Mouse (Mus musculus): ENCODE data around the gene Ranbp17. TPM values are rescaled to one million over a fixed set of nuclear protein-coding genes. Genes with fewer than 3 reads are reported as not detected.
A peak's percentile ranks its signal among the peaks of the same experiment; 100 is the strongest.

Ranbp17 gene
- polyA plus RNA-seq, 2 experiments, result 1.7 to 3.3 TPM

- peak in 1 of 3 experiments; percentile 9 for DNase-seq (ENCODE audit: low read depth in 3 of 3, low spot score in 3 of 3)
- H3K9ac ChIP-seq (replicated peaks), result no peak within 1 kb of the TSS
- H3K4me1 ChIP-seq (replicated peaks; ENCODE audit: control insufficient read depth in 2 of 2, insufficient read depth in 2 of 2, low read length in 1 of 2), result no peaks in the 10 kb centered on the region
- under 1% methylated on average over 80 of the region's 81 CpGs for WGBS (ENCODE audit: insufficient replicate concordance)
- TF ChIP-seq CTCF (IDR thresholded peaks at IDR 0.05; ENCODE audit: low read depth), result no peak
- no peak for TF ChIP-seq EP300 (IDR thresholded peaks at IDR 0.05; ENCODE audit: low read depth)
- H3K27ac ChIP-seq, result no peak within 1 kb of the TSS
- no peaks in the 10 kb centered on the region for H3K9me3 ChIP-seq (ENCODE audit: control insufficient read depth, low read length)
- no peak for ATAC-seq (ENCODE audit: insufficient read depth)
- no peaks in the 10 kb centered on the region for H3K36me3 ChIP-seq (replicated peaks; ENCODE audit: control insufficient read depth, insufficient read depth, low read depth)
- peaks cover 82% of the 10 kb centered on the region for H3K27me3 ChIP-seq (ENCODE audit: control insufficient read depth, insufficient read depth, low read length)
- H3K4me3 ChIP-seq (ENCODE audit: insufficient read depth in 1 of 2, low read depth in 2 of 2, low read length in 2 of 2), result peak within 1 kb of the TSS in 1 of 2 experiments; percentile 16; a peak in 2 of 4 replicates
- peak within 1 kb of the TSS; percentile 26 for H3K4me2 ChIP-seq (ENCODE audit: low read depth)
These were observed 309.9 kb downstream of the Ranbp17 start, which contains the start of gene Tlx3 for GRCm38 (mm10) chr11:33203383-33204328. Tlx3 (minus strand) TSS chr11:33203589.

GRCm38 (mm10) chr11:33202972-33203371 is 310.6 kb downstream of the Ranbp17 start:
- H3K4me3 ChIP-seq (ENCODE audit: insufficient read depth in 1 of 2, low read depth in 2 of 2, low read length in 2 of 2), result peak overlapping the region in 1 of 2 experiments; percentile 16; a peak in 2 of 4 replicates
- ATAC-seq (ENCODE audit: insufficient read depth), result no peak
- no peaks in the 10 kb centered on the region for H3K36me3 ChIP-seq (replicated peaks; ENCODE audit: control insufficient read depth, insufficient read depth, low read depth)
- TF ChIP-seq EP300 (IDR thresholded peaks at IDR 0.05; ENCODE audit: low read depth), result no peak
- no peak for TF ChIP-seq CTCF (IDR thresholded peaks at IDR 0.05; ENCODE audit: low read depth)
- no peaks in the 10 kb centered on the region for H3K4me1 ChIP-seq (replicated peaks; ENCODE audit: control insufficient read depth in 2 of 2, insufficient read depth in 2 of 2, low read length in 1 of 2)
- peak overlapping the region; percentile 22; the same call in 1 of the 2 replicates for H3K4me2 ChIP-seq (ENCODE audit: low read depth)
- 2% methylated on average over 47 of the region's 47 CpGs for WGBS (ENCODE audit: insufficient replicate concordance)
- H3K9ac ChIP-seq (replicated peaks), result no peak overlapping the region
- H3K9me3 ChIP-seq (ENCODE audit: control insufficient read depth, low read length), result no peaks in the 10 kb centered on the region
- no peak for DNase-seq (ENCODE audit: low read depth in 3 of 3, low spot score in 3 of 3)
- no peak overlapping the region for H3K27ac ChIP-seq
- peaks cover 89% of the 10 kb centered on the region for H3K27me3 ChIP-seq (ENCODE audit: control insufficient read depth, insufficient read depth, low read length)

DNA sequence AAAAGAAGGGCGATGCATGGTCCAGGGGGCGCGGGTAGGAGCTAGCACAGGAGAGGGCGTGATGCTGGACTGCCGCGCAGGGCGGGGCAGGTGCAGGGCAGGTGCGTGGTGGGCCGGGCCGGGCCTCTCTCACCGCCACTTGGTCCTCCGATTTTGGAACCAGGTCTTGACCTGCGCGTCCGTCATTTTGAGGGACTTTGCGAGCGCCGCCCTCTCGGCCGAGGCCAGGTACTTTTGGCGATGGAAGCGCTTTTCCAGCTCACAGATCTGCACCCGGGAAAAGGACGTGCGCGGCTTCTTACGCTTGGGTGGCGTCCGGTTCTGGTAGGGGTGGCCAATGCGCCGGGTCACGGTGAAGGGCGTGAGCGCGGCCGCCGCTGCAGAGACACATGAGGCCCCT is 311.2 kb downstream of the Ranbp17 start:
- no peak for DNase-seq (ENCODE audit: low read depth in 3 of 3, low spot score in 3 of 3)

DNA sequence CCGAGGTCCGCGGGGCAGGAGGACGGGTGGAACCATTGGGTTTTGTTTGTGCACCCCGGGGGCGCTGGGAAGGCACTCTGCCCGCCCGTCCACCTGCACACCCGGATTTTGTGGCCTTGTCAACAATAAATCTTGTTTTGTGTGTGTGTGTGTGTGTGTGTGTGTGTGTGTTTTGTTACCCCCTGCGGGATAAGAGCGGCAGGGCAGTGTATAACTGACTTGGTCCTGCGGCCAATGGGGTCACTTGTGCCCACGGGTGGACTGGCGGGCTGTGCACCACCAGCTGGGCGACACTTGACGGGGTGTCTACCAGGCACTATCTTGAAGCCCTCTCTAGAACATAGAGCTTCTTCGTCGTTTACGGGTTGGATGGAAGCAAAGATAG is 311.9 kb downstream of the Ranbp17 start:
- H3K4me2 ChIP-seq (ENCODE audit: low read depth), result no peak overlapping the region
- H3K9me3 ChIP-seq (ENCODE audit: control insufficient read depth, low read length), result no peaks in the 10 kb centered on the region
- H3K4me1 ChIP-seq (replicated peaks; ENCODE audit: control insufficient read depth in 2 of 2, insufficient read depth in 2 of 2, low read length in 1 of 2), result no peaks in the 10 kb centered on the region
- no peak overlapping the region for H3K4me3 ChIP-seq (ENCODE audit: insufficient read depth in 1 of 2, low read depth in 2 of 2, low read length in 2 of 2)
- H3K36me3 ChIP-seq (replicated peaks; ENCODE audit: control insufficient read depth, insufficient read depth, low read depth), result no peaks in the 10 kb centered on the region
- H3K27ac ChIP-seq, result no peak overlapping the region
- TF ChIP-seq EP300 (IDR thresholded peaks at IDR 0.05; ENCODE audit: low read depth), result no peak
- TF ChIP-seq CTCF (IDR thresholded peaks at IDR 0.05; ENCODE audit: low read depth), result no peak
- no peak for ATAC-seq (ENCODE audit: insufficient read depth)
- WGBS (ENCODE audit: insufficient replicate concordance), result 3% methylated on average over 19 of the region's 19 CpGs
- DNase-seq (ENCODE audit: low read depth in 3 of 3, low spot score in 3 of 3), result no peak
- H3K27me3 ChIP-seq (ENCODE audit: control insufficient read depth, insufficient read depth, low read length), result peaks cover 98% of the 10 kb centered on the region
- H3K9ac ChIP-seq (replicated peaks), result no peak overlapping the region

More for the DNA sequence above, 311.2 kb downstream of the Ranbp17 start:
- Histone ChIP-seq H3K27ac (no peak overlapping the region), H3K9ac (replicated peaks) (no peak overlapping the region), H3K4me3 (ENCODE audit: insufficient read depth in 1 of 2, low read depth in 2 of 2, low read length in 2 of 2) (no peak overlapping the region), H3K9me3 (ENCODE audit: control insufficient read depth, low read length) (no peaks in the 10 kb centered on the region), H3K4me2 (ENCODE audit: low read depth) (no peak overlapping the region), H3K36me3 (replicated peaks; ENCODE audit: control insufficient read depth, insufficient read depth, low read depth) (no peaks in the 10 kb centered on the region), H3K27me3 (ENCODE audit: control insufficient read depth, insufficient read depth, low read length) (peaks cover 96% of the 10 kb centered on the region), H3K4me1 (replicated peaks; ENCODE audit: control insufficient read depth in 2 of 2, insufficient read depth in 2 of 2, low read length in 1 of 2) (no peaks in the 10 kb centered on the region)
- TF ChIP-seq EP300 (IDR thresholded peaks at IDR 0.05; ENCODE audit: low read depth), result no peak
- peak; percentile 25 for TF ChIP-seq CTCF (IDR thresholded peaks at IDR 0.05; ENCODE audit: low read depth)
- 2% methylated on average over 37 of the region's 37 CpGs for WGBS (ENCODE audit: insufficient replicate concordance)
- ATAC-seq (ENCODE audit: insufficient read depth), result no peak
